Mouse (Mus musculus): ENCODE measurements at regions not wholly inside any gene's neighbourhood (a gene's known extent, or its start where the extent isn't known, plus 50 kb on each side); places are given as distances from the start of the nearest gene placed in this dataset.

- no peak for TF ChIP-seq CTCF (conservative IDR thresholded peaks at IDR 0.05; ENCODE audit: low read length)
- no peak for TF ChIP-seq NANOG (IDR thresholded peaks at IDR 0.05; ENCODE audit: borderline replicate concordance, low read length)
- no peak for TF ChIP-seq POU5F1 (IDR thresholded peaks at IDR 0.05; ENCODE audit: borderline replicate concordance, low read length)
Observed at GRCm38 (mm10) chr12:59620340-59620739, 400.8 kb upstream of the Fbxo33 start.

All from E14TG2a.4 (cell line).